ENCODE assay signal across 8 mouse cellular contexts in genomic region chr12:101083839-101084195, GRCm38 (mm10). TPM values are rescaled to one million over a fixed set of nuclear protein-coding genes. Genes with fewer than 3 reads are reported as not detected.
DNase-seq lines count a peak whose midpoint lies in the region; ATAC-seq and TF ChIP-seq lines count a peak whose summit lies in the region.

No protein-coding gene starts in this region.

- H3K9ac ChIP-seq in heart, embryonic 11.5 days (ENCODE audit: low read depth, low read length): peak overlapping the region; percentile 99
- peak overlapping the region; percentile 99 for H3K9ac ChIP-seq in ES-E14 (ENCODE audit: insufficient read depth, low read depth, low read length, poor library complexity, severe bottlenecking)

- DNase-seq in heart, adult 11 months: no peak
- DNase-seq in ES-E14 (ENCODE audit: low read depth, low spot score): no peak
- no peak for DNase-seq in hindbrain, embryonic 10.5 days (ENCODE audit: low spot score)
- no peak for DNase-seq in right cerebral cortex, postnatal 4 days
- DNase-seq in right cerebral cortex, postnatal 36 days (ENCODE audit: low spot score in 2 of 2): no peak
- no peak for DNase-seq in embryo, embryonic 11 days

- peak overlapping the region; percentile 100 for H3K4me3 ChIP-seq in heart, embryonic 11.5 days (ENCODE audit: low read depth, low read length)
- H3K4me3 ChIP-seq in ES-E14 (ENCODE audit: insufficient read depth in 1 of 2, low read depth in 1 of 2, low read length in 2 of 2, poor library complexity in 1 of 2, severe bottlenecking in 1 of 2): peak overlapping the region; percentile 97 to 98
- H3K4me3 ChIP-seq in hindbrain, embryonic 10.5 days: peak overlapping the region; percentile 99

- H3K4me2 ChIP-seq in heart, embryonic 11.5 days: peak overlapping the region; percentile 78

- WGBS in heart, embryonic 11.5 days (ENCODE audit: insufficient replicate concordance): under 1% methylated on average over 22 of the region's 23 CpGs
- WGBS in hindbrain, embryonic 10.5 days: 0% methylated on average over 23 of the region's 23 CpGs

- in situ Hi-C loops in ES-E14 (cut with MboI; ENCODE audit: low sequenced_read_pairs in 2 of 2, unreplicated experiment in 2 of 2): no loop called here

- H3K9me3 ChIP-seq in heart, embryonic 11.5 days (replicated peaks; ENCODE audit: control insufficient read depth, low read length): no peaks in the 10 kb centered on the region
- H3K9me3 ChIP-seq in ES-E14 (ENCODE audit: control insufficient read depth, insufficient read depth, low read depth, low read length): no peaks in the 10 kb centered on the region
- H3K9me3 ChIP-seq in hindbrain, embryonic 10.5 days: no peaks in the 10 kb centered on the region

- peak; percentile 53; the same call in 1 of the 2 replicates for ATAC-seq in heart, embryonic 11.5 days (replicated peaks; ENCODE audit: insufficient number of reproducible peaks, low FRiP score, low TSS enrichment)
- ATAC-seq in megakaryocyte-erythroid progenitor cell, adult 5-6 weeks (replicated peaks; ENCODE audit: low FRiP score, low TSS enrichment, poor library complexity, severe bottlenecking): peak; percentile 56

- H3K36me3 ChIP-seq in heart, embryonic 11.5 days (ENCODE audit: control insufficient read depth, insufficient read depth, low read length): no peaks in the 10 kb centered on the region
- no peaks in the 10 kb centered on the region; the same call in 1 of the 2 replicates for H3K36me3 ChIP-seq in ES-E14 (ENCODE audit: control insufficient read depth, insufficient read depth, low read length, poor library complexity, severe bottlenecking)
- peaks cover 24% of the 10 kb centered on the region for H3K36me3 ChIP-seq in hindbrain, embryonic 10.5 days

- H3K27me3 ChIP-seq in heart, embryonic 11.5 days (ENCODE audit: control insufficient read depth, insufficient read depth, low read length): no peaks in the 10 kb centered on the region
- no peaks in the 10 kb centered on the region for H3K27me3 ChIP-seq in hindbrain, embryonic 10.5 days (ENCODE audit: insufficient read depth, poor library complexity, severe bottlenecking)

- H3K27ac ChIP-seq in heart, embryonic 11.5 days (ENCODE audit: low read depth, low read length): peak overlapping the region; percentile 99
- H3K27ac ChIP-seq in ES-E14 (ENCODE audit: insufficient read depth, low read depth, low read length, poor library complexity, severe bottlenecking): peak overlapping the region; percentile 76
- peak overlapping the region; percentile 97 for H3K27ac ChIP-seq in hindbrain, embryonic 10.5 days

- H3K4me1 ChIP-seq in heart, embryonic 11.5 days (ENCODE audit: control insufficient read depth, insufficient read depth, low read length): peaks cover 10% of the 10 kb centered on the region; the same call in 1 of the 2 replicates
- H3K4me1 ChIP-seq in ES-E14 (ENCODE audit: control insufficient read depth in 2 of 2, insufficient read depth in 2 of 2, low read length in 2 of 2, poor library complexity in 1 of 2): no peaks in the 10 kb centered on the region
- H3K4me1 ChIP-seq in hindbrain, embryonic 10.5 days (replicated peaks): peaks cover 26% of the 10 kb centered on the region

TF ChIP-seq in ES-E14, 5 proteins besides CTCF, POLR2A, EP300 and RAD21:
- TF ChIP-seq ZC3H11A (IDR thresholded peaks at IDR 0.05; ENCODE audit: borderline replicate concordance, low read depth, low read length) (no peak), ZNF384 (IDR thresholded peaks at IDR 0.05; ENCODE audit: low read depth, low read length) (no peak), HCFC1 (IDR thresholded peaks at IDR 0.05; ENCODE audit: borderline replicate concordance, insufficient read depth, low read length) (no peak), MAFK (IDR thresholded peaks at IDR 0.05; ENCODE audit: insufficient read depth, low read depth, low read length) (no peak), CHD2 (IDR thresholded peaks at IDR 0.05; ENCODE audit: low read depth, low read length) (no peak)

RNA-seq across cellular contexts. Expression of gene Ppp4r3a, which starts 0.3 kb away (rescaled TPM):
- polyA plus RNA-seq in heart, embryonic 11.5 days (2014; fragmentation: Nextera tagmentation; extraction: Ambion mirVana): 36.2 and 39.1 TPM in 2 replicates
- 78.8 and 87.1 TPM in 2 replicates for total RNA-seq in ES-E14 (2012; rRNA removed)
- polyA plus RNA-seq in hindbrain, embryonic 10.5 days (2016; fragmentation: Nextera tagmentation; extraction: Ambion mirVana): 50.3 and 50.8 TPM in 2 replicates
- total RNA-seq in megakaryocyte-erythroid progenitor cell, adult 5-6 weeks (2014; fragmentation: Nextera tagmentation): 108 TPM in 2 replicates
- 135 and 176 TPM in 2 replicates for total RNA-seq in megakaryocyte-erythroid progenitor cell, adult 5-6 weeks (2017)

RNA-seq across cellular contexts. Expression of gene Ccdc88c, which starts 55.0 kb away (rescaled TPM):
- polyA plus RNA-seq in heart, embryonic 11.5 days (2014; fragmentation: Nextera tagmentation; extraction: Ambion mirVana): 2.0 and 3.1 TPM in 2 replicates
- total RNA-seq in ES-E14 (2012; rRNA removed): 35.7 and 42.7 TPM in 2 replicates
- 13.3 and 17.6 TPM in 2 replicates for polyA plus RNA-seq in hindbrain, embryonic 10.5 days (2016; fragmentation: Nextera tagmentation; extraction: Ambion mirVana)
- 57.8 and 68.4 TPM in 2 replicates for total RNA-seq in megakaryocyte-erythroid progenitor cell, adult 5-6 weeks (2014; fragmentation: Nextera tagmentation)
- 66.9 and 100 TPM in 2 replicates for total RNA-seq in megakaryocyte-erythroid progenitor cell, adult 5-6 weeks (2017)
